Mouse (Mus musculus) neural tube, embryonic 10.5 days (tissue): ENCODE results near the gene Cntnap2.

ENCODE experiments used
- DNase-seq: peaks from one replicate; pipeline ENCODE4 v3.0.0-alpha.2; 2017; ENCODE audit warnings: low spot score; ENCODE audit errors: extremely low spot score

The Cntnap2 gene

DNA sequence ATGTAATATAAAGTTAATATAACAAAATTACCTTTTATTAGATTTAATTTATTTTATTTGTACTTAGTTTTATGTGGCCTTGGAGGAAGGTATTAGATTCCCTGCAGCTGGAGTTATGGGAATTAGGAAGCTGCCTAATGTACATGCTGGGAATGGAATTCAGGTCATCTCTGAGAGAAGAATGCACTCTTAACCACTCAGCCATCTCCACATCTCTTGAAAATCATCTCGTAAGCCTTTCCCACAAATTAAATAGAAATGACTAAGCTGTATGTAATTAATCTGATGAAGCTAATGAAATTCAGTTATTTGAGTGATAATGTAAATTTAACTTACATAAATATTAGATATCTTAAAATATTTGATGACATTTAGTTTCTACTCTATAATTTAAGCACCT lies 826.3 kb downstream of the Cntnap2 start:
- no peak for DNase-seq

DNA sequence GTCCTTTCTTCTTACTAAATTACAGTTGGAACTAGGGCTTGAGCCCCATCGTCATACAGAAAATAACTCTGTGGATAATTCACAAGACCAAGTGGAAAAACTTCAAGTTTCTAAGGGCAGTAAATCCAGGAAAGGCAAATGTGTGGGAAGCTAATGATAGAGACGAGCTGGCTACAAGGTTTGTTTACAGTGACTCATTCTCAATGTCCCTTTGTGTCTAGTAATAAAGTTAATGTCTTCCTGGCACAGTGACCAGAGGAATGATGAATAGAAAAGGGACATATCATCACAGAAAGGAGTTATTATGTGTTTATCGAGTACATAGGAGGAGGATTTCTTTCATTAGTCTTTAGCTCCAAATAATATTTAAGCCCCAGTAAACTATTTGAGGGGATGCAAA lies 828.7 kb downstream of the Cntnap2 start:
- DNase-seq = no peak

DNA sequence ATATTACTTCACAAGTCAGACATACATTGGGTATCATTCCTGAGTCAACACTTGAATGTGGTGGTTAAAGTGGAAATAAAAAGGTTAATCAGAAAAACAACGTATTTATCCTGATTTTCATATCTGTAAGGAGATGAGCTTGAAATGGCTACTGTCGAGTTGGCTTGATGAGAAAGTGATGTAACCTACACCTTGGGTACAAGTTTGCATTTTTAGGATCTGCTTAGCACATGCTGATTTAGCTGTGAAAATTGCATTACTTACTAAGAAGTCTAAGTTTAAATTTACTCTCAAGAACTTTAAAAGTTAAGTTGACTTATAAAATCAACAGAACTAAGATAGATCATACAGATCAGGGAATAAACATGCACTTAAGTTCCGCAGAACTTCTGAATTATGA lies 879.1 kb downstream of the Cntnap2 start:
- DNase-seq = no peak

DNA sequence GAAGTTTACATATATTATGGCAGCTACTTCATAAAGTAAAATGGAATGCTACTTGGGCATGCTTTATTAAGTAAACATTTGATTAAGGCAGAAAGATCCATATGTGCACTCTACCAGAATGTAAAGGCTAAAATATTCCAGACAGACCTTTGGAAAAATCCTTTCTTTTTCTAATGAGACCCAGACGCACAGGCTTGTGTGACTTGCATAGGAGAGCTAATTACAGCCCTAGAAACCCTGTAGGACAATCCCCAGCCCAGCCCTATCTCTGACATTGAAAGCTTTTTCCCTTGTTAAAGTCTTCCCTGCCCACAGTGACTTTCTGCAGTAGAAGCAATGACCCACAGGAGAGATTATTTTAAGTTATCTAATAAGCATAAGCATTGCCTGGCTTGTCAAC lies 879.6 kb downstream of the Cntnap2 start:
- DNase-seq = no peak

DNA sequence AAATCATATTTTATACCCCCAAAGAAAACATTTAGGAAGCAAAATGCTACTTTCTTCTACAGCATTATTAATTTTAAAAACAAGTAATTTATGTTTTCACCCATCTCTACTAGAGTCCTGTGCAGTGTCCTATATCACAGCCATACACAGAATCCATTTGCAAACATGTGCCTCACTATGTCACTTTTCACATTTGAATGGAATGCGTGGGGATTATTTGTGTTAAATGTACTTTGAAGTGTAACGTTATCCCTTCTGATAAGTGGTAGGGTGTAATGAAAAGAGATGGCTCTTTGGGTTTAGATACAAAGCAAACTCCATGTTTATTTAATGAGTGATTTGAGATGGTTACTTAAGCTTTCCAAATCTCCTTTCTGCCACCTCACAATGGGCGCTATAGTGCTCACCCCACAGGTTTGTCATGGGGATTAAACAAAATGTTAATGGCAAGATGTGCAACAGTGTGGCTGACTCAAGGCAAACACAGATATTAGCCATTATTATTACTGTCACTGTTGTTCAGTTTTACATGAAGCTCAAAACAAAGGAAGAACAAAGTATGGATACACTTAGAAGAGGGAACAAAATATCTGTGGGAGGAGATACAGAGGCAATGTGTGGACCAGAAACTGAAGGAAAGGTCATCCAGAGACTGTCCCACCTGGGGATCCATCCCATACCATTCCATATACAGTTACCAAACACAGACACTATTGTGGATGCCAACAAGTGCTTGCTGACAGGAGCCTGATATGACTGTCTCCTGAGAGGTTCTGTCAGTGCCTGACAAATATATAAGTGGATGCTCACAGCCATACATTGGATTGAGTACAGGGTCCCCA lies 886.2 kb downstream of the Cntnap2 start:
- DNase-seq = no peak

DNA sequence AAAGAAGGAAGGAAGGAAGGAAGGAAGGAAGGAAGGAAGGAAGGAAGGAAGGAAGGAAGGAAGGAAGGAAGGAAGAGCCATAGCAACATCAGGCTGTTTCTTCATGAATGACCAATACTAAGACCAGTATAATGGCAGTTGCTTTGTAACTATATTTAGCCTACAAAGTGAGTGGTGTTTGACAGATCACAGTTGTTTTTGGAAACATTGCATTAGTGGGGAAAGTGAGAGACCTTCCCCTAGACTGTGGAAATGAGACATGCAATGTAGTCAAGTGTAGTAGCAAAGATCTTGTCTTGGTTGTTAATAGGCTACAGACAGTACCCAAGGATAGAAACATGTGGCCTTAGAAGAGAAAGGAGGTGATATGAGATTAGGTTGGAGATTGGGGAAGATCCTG lies 895.6 kb downstream of the Cntnap2 start:
- no peak for DNase-seq

DNA sequence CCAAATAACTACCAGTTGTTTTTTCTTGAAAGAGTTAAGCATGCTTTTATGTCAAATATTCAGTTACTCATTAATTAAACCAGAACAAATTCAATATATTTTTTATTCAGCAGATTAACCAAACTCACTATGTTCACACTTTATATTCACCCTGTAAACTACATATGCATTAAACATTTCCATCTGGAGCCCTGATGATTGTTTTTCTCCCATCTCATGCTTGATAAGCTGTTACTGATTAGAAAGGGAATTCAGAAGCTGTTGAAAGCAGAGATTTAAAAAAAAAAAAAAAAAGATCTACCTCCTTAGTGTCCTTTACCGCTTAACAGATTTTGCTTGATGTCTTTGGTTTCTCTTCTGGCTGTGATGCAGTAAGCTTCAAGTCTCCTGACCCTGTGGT lies 905.3 kb downstream of the Cntnap2 start:
- DNase-seq = no peak

DNA sequence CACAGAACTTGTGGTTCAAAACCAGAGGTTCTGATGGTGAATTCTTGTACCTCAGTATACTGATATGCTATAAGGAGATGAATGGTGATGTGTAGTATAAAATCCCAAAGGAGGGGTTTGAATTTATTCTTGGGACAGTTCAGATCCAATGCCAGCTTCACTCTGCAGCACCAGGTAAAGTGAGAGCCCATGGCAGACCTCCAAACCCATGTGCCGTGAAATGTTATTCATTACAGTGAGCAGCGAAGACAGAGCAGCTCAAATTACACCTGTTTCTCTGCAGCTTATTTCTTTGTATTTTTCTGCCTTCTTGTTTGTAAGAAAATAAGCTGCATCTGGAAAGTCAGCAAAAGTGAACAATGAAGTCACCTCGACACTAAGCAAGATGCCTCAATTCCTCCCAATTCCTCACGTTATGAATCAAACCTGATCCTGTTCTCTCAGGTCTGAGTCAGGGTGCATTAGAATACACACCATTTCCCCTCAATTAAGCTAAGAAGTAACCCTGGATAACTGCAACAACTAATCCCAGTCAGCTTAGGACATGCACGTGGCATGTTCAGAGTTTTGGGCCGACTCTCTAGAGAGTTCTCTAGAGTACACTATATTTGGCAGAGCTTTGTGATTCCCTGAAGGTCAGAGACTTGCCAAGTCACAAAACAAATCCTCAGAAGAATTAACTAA lies 915.5 kb downstream of the Cntnap2 start:
- no peak for DNase-seq

DNA sequence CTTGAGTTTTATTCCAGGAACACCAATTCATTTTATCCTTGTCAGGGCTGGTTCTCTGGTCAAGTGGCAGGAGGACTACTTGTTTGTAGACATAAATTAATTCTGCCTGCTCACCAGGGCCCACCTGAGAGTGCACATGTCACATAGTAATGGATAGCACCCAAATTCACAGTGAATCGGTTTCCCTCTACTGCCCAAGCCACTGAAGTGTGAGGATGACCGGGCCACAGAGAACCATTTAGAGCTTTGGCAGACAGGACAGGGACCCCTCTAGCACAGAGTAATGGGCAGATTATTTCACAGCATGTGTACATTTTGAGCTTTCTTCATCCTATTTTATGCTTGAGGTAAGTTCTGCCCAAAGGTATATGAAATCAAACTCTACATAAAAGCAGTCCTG lies 920.0 kb downstream of the Cntnap2 start:
- DNase-seq = no peak

DNA sequence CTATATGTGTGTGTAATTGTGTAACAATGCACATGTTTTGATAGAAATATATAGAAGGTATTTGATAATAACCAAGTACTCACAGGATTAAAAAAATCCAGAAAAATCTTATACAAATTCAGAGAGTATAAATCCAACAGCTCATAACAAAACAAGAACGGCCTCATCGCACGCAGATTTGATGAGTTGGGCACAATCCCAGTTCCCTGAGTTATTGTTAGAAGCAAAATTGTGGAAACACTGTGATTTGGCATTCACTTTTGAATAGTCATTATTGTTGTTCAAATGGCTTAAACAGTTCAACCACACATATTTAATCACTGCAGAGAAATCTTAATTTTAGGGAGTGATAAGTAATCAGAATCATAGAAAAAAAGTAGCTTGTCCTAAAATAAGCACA lies 928.9 kb downstream of the Cntnap2 start:
- DNase-seq = no peak

DNA sequence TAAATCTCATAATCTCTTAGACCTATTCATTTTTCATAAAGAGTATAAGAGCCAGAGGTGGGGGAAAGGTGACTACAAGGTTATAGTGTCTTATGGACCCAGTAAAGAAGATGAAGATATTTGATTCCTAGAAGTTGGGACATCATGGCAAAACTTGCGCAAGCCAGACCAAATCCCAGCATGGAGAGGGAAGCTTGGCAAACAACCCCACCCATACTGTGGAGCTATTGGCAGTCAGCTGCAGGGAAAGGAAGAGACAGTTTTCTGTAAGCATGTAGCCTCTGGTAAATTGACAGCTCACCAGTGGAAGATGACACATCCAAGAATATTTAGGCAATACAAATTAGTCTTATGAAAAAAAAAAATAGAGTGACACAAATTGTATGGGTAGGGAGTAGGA lies 931.9 kb downstream of the Cntnap2 start:
- no peak for DNase-seq

DNA sequence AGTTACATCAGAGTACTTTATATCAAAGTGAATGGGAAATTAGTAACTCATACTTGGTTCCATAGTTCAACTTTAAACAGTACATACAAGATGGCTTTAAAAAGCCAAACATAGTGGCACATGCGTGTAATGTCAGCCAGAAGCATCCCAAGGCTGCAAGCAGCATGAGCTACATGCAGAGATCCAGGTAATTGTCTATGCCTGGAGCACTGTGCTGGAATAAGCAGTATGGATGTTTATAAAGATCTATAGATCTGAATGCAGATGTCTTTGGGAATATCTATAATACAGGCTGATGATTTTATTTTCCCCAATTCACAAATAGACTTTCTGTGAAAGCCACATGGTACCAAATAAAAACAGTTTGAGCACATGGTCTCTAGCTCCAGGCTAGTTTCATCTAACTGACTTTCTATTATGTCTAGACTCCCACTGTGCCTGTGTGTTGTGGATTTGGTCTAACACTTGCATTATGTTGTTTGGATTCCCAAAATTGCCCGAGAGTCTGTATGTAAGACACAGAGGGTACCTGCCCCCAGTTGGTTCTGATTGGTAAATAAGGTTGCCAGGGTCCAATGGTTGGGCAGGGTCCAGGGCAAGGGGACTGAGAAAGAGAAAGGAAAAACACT lies 963.5 kb downstream of the Cntnap2 start:
- DNase-seq = no peak

DNA sequence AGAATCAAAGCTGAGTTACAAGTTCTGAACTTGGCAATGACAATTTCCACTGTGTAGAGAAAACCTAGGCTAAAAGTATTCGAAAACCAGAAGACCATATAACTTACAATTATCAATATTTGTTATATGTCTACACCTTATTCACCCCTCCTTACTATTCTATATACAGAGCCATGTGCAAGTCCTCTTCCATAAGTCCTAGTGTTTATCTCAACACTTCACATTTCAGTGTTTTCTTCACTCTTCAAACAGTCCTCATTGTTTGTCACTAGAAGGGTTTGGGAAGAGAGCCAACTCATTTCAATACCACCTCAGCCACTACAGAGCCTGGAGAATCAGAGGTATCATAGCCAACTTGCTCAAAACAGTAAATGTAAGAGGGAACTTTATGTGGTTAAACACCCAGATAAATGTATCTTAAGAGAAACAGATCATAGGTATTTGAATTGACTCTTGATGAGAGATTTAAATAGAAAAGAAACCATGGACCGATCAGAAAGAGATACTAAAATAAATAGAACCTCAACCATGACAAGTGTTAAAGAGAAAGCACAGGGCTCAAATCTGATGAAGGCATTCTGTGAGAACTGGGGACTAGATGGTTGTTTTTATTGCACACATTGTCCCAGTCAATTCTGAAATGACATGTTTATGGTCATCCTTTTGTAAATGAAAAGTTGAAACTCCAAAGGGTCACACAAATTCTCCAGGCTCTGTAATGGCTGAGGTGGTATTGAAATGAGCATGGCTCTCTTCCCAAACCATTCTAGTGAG lies 972.9 kb downstream of the Cntnap2 start:
- DNase-seq = no peak

DNA sequence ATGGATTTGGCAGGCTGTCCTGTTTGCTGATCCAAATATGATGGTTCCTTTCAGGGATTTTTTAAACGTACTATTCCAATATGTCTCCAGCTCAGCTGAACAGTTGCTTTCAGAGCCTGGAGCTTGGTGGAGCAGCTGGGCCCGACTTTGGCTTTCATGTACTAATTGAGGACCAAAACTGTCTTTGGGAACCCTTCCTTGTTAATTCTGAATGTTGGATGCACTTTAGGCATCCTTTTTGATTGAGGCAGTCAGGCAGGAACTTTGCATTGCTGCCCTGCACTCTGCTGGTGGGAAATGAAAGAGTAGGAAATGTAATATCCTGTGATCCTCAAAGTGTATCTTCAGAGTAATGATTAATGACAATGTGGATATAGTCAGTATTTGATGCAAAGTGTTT lies 974.0 kb downstream of the Cntnap2 start:
- DNase-seq = no peak

DNA sequence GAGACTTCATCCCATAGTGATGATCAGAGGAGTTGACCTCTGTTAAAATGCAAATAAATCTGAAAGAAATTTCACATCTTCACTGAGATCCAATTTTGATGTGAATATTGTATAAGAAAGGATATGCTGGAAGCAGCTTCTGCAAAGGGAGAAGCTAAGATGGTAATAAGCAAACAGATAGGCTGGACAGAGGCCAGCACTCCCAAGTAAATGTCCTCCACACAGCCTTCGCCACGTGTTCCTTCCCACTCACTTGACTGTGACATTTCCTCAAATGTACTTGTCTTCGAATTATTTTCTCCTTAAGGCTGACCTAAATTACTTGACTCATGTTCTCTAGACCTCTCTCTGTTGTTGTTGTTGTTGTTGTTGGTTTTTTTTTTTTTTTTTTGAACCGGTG lies 981.5 kb downstream of the Cntnap2 start:
- DNase-seq = no peak

DNA sequence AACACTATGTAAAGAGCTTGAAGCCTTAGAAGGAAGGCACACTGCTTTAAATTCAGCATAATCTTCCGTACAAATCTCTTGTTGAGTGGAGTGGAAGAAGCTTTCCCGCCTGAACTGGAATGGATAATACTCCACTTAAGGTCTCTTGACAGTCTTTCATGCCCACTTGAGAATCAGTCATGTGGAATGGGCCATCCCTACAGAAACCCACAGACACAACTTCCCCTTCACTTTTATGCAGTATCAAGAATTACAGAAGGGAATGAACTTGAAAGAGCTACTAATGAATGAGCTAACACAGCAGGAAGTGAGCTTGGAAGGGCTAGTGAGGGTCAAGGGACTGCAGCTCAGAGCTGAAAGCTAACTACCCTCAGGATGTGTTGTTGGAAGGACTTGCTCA lies 1021.1 kb downstream of the Cntnap2 start:
- DNase-seq = no peak

DNA sequence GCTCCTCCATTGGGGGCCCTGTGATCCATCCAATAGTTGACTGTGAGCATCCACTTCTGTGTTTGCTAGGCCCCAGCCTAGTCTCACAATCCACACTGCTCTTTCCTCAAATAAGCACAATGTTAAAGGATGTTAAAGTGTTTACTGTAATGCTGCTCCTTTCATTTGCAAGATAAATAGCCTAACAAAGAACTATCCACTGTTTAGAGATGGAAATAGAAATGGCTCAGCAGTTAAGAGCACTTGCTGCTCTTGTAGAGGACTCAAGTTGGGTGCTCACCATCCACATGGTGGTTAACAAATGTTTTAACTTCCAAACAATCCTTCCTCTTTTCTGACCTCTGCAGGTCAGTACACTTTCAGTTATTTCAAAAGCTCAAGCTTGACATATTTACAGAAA lies 1022.3 kb downstream of the Cntnap2 start:
- DNase-seq = no peak

DNA sequence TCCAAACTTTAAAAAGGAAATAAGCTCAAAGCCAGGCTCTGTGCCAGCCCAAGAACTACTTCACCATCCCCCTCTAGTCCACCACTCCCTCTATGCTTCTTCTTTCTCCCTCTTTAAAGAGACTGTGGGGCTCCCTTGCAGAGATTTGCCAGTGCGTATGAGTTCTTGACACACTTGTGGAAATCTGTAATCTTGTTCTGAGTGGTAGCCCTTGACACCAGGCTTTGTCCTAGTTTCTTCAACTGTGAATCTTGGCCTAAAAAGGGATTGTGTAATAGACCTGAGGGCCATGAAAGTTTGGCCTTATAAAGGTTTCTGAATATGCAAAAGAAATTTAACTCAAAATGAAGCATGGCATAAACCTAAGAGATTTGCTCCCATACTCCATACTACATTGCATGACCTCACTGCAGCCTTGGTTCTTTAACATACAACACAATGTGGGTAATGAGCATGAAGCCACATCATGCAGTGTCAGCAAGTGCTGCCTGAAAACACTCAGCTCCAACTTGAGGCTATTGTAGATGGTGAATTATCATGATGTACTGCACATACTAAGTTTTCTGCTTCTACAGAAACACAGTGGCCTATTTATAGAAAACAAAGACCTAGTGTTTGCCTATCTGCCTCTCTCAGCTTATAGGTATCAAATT lies 1084.2 kb downstream of the Cntnap2 start:
- DNase-seq = no peak

DNA sequence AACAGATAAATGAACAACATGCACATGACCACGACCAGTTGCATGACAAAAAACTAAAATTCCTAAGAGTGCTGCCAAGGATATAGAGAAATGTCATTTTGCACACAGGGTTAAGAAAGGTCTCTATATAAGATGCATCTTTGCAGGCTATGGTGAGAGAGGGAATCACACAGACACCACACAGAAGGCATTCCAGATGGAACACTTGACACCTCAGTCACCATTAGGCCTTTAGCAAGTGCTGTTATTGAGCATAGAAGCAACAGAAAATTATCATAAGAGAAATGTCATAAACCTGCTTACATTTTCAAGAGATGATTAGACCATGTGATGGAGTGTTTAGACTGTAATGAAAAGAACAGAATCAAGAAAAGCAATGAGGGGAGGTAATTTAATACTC lies 1107.7 kb downstream of the Cntnap2 start:
- DNase-seq = no peak

DNA sequence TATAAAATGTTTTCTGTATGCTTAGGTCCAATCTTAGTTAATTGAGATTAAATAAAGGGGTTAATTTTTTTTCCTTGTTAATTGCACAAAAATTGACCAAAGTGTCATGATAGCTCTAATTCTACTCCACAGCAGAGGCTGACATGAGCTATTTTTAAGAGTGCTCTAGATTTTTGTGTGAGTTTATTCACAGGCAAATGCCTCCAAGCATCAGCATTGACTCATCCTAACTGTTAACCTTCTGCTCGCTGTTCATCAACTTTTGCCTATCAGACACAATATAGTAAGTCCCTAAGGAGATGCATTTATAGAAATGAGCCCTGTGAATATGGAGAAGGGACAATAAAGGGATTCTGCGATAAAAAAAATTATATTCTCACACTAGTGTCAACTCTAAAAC lies 1138.1 kb downstream of the Cntnap2 start:
- no peak for DNase-seq

DNA sequence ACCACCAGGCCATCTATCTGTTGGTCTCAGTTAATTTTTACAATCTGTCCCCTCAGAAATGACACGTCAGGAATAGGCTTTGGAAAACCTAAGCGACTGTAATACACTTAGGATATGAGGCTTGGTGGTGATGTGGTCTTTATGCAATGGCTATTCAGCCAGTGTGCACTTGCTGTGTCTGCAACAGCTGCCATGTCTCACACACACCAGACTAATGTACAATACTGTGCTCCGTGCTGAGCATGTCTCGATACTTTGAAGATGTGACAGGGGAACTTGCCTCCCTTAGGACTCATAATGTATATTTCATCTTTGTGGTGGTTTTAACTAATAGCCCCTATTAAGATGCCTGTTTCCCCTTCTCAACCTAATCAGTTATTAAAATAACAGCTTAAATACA lies 1142.7 kb downstream of the Cntnap2 start:
- DNase-seq = no peak
